Mouse (Mus musculus): ENCODE data around the gene Gm9048. TPM values are rescaled to one million over a fixed set of nuclear protein-coding genes. Genes with fewer than 3 reads are reported as not detected.
A peak's percentile ranks its signal among the peaks of the same experiment; 100 is the strongest.
"Not testable (repeated sequence)": the region's sequence is repeated elsewhere in the genome, so short reads cannot be mapped to it uniquely, and the experiment has no call there.

Gm9048 gene
- total RNA-seq (2014; rRNA removed; ENCODE audit: low replicate concordance) (not detected in 2 replicates), polyA plus RNA-seq (2015; fragmentation: Nextera tagmentation; extraction: Ambion mirVana) (not detected in 2 replicates)

DNA sequence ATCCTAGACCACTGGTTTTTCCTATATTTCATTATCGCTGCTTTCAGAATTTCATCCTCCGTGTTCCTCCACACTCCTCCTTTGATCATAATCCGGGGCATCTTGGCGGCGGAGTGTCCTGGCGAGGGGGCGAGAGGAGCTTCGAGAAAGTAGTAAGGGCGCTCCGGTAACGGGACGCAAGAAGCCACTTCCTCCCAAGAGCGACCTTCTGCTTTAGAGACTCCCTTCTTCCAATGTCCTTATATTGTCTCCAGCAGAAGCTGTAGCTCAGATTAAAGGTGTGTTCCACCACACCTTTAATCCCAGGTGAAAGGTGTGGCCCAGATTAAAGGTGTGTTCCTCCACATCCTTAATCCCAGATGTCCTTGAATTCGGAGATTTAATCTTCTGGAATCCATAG, at the start of gene Gm9048:
Gene Gm9048 (minus strand): TSS at position 101 of the 400 bp plus-strand sequence.
- not testable (repeated sequence) for H3K4me2 ChIP-seq (ENCODE audit: low read depth, low read length); H3K27me3 ChIP-seq (ENCODE audit: control insufficient read depth, insufficient read depth, low read length); DNase-seq (ENCODE audit: low spot score); H3K4me1 ChIP-seq (ENCODE audit: control insufficient read depth, insufficient read depth); H3K9ac ChIP-seq (replicated peaks; ENCODE audit: low read depth, low read length); H3K4me3 ChIP-seq (ENCODE audit: low read depth, low read length); H3K9me3 ChIP-seq (replicated peaks; ENCODE audit: control insufficient read depth, low read length); ATAC-seq (ENCODE audit: insufficient read depth, low read depth); H3K27ac ChIP-seq (ENCODE audit: low read depth); H3K36me3 ChIP-seq (replicated peaks; ENCODE audit: control insufficient read depth, insufficient read depth, low read length)
- WGBS: 86% methylated on average over 1 of the region's 14 CpGs

DNA sequence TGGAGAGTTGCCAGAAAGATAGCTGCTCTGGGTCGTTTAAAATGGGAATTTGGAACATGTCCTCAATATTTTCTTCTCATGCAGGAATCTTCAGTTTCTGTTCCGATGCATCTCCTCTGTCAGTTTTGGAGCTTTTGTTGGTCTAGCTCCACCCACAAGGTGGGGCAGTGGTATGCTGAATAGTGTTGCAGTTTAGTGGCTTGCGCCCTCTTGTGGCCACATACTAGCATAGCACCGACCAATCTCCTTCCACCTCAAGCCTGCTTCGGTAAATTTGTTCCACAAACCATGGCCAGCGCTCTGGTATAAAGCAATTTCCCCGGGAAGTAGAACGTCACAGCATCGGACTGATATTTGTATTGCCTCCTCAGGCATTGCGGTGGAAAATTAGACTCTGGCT, 22.0 kb upstream of the Gm9048 start:
- H3K9me3 ChIP-seq (replicated peaks; ENCODE audit: control insufficient read depth, low read length): no peaks in the 10 kb centered on the region
- peak; percentile 73 for ATAC-seq (ENCODE audit: insufficient read depth, low read depth)
- no peak overlapping the region for H3K27ac ChIP-seq (ENCODE audit: low read depth)
- DNase-seq (ENCODE audit: low spot score): peak; percentile 81
- WGBS: 5% methylated on average over 10 of the region's 10 CpGs
- H3K4me1 ChIP-seq (ENCODE audit: control insufficient read depth, insufficient read depth): no peaks in the 10 kb centered on the region
- H3K9ac ChIP-seq (replicated peaks; ENCODE audit: low read depth, low read length): no peak overlapping the region
- TF ChIP-seq EP300 (IDR thresholded peaks at IDR 0.05; ENCODE audit: low read depth) (no peak), CTCF (IDR thresholded peaks at IDR 0.05; ENCODE audit: low read depth) (peak; percentile 99)
- no peak overlapping the region for H3K4me3 ChIP-seq (ENCODE audit: low read depth, low read length)
- H3K4me2 ChIP-seq (ENCODE audit: low read depth, low read length): peak overlapping the region; percentile 24; the same call in 1 of the 2 replicates
- no peaks in the 10 kb centered on the region for H3K36me3 ChIP-seq (replicated peaks; ENCODE audit: control insufficient read depth, insufficient read depth, low read length)
- H3K27me3 ChIP-seq (ENCODE audit: control insufficient read depth, insufficient read depth, low read length): no peaks in the 10 kb centered on the region

DNA sequence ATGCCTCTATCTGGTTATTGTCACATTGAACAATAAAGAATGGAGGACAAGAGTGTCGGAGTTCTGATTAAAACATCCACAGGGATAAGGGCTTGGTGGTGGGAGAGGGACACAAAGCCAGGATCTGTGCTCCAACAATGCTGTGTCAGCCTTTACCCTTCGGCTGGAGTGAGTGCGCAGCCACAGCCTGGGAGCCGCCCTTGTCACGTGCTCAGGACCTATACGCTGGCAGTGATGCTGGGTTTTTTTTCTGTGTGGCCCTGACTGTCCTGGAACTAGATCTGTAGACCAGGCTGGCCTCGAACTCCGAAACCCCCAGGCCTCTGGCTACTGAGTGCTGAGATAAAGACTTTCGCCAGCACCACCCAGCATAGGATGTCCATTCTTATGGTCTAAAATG, 21.0 kb upstream of the Gm9048 start:
- ATAC-seq (ENCODE audit: insufficient read depth, low read depth): no peak
- Histone ChIP-seq H3K9me3 (replicated peaks; ENCODE audit: control insufficient read depth, low read length) (no peaks in the 10 kb centered on the region), H3K9ac (replicated peaks; ENCODE audit: low read depth, low read length) (no peak overlapping the region), H3K4me3 (ENCODE audit: low read depth, low read length) (no peak overlapping the region), H3K27ac (ENCODE audit: low read depth) (no peak overlapping the region), H3K27me3 (ENCODE audit: control insufficient read depth, insufficient read depth, low read length) (no peaks in the 10 kb centered on the region), H3K36me3 (replicated peaks; ENCODE audit: control insufficient read depth, insufficient read depth, low read length) (no peaks in the 10 kb centered on the region), H3K4me1 (ENCODE audit: control insufficient read depth, insufficient read depth) (no peaks in the 10 kb centered on the region), H3K4me2 (ENCODE audit: low read depth, low read length) (no peak overlapping the region)
- DNase-seq (ENCODE audit: low spot score): no peak
- no peak for TF ChIP-seq CTCF (IDR thresholded peaks at IDR 0.05; ENCODE audit: low read depth)
- TF ChIP-seq EP300 (IDR thresholded peaks at IDR 0.05; ENCODE audit: low read depth): no peak
- WGBS: 87% methylated on average over 9 of the region's 9 CpGs

DNA sequence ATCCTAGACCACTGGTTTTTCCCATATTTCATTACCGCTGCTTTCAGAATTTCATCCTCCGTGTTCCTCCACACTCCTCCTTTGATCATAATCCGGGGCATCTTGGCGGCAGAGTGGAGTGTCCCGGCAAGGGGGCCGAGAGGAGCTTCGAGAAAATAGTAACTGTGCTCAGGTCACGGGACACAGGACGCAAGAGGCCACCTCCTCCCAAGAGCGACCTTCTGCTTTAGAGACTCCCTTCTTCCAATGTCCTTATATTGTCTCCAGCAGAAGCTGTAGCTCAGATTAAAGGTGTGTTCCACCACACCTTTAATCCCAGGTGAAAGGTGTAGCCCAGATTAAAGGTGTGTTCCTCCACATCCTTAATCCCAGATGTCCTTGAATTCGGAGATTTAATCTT, 5.5 kb upstream of the Gm9048 start, which contains the start of gene Gm9049:
Gene Gm9049 (minus strand): TSS at position 101 of the 400 bp plus-strand sequence.
- ATAC-seq (ENCODE audit: insufficient read depth, low read depth); H3K4me2 ChIP-seq (ENCODE audit: low read depth, low read length); H3K27me3 ChIP-seq (ENCODE audit: control insufficient read depth, insufficient read depth, low read length); H3K9ac ChIP-seq (replicated peaks; ENCODE audit: low read depth, low read length); DNase-seq (ENCODE audit: low spot score); H3K9me3 ChIP-seq (replicated peaks; ENCODE audit: control insufficient read depth, low read length); H3K36me3 ChIP-seq (replicated peaks; ENCODE audit: control insufficient read depth, insufficient read depth, low read length); H3K4me1 ChIP-seq (ENCODE audit: control insufficient read depth, insufficient read depth); H3K27ac ChIP-seq (ENCODE audit: low read depth); H3K4me3 ChIP-seq (ENCODE audit: low read depth, low read length): not testable (repeated sequence)
- 100% methylated on average over 1 of the region's 11 CpGs for WGBS

DNA sequence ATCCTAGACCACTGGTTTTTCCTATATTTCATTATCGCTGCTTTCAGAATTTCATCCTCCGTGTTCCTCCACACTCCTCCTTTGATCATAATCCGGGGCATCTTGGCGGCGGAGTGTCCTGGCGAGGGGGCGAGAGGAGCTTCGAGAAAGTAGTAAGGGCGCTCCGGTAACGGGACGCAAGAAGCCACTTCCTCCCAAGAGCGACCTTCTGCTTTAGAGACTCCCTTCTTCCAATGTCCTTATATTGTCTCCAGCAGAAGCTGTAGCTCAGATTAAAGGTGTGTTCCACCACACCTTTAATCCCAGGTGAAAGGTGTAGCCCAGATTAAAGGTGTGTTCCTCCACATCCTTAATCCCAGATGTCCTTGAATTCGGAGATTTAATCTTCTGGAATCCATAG, 5.3 kb downstream of the Gm9048 start, which contains the start of gene Gm9046:
Gene Gm9046 (minus strand): TSS at position 101 of the 400 bp plus-strand sequence.
- H3K4me3 ChIP-seq (ENCODE audit: low read depth, low read length); H3K27me3 ChIP-seq (ENCODE audit: control insufficient read depth, insufficient read depth, low read length); H3K27ac ChIP-seq (ENCODE audit: low read depth); H3K4me2 ChIP-seq (ENCODE audit: low read depth, low read length); H3K4me1 ChIP-seq (ENCODE audit: control insufficient read depth, insufficient read depth); H3K9me3 ChIP-seq (replicated peaks; ENCODE audit: control insufficient read depth, low read length); H3K9ac ChIP-seq (replicated peaks; ENCODE audit: low read depth, low read length); DNase-seq (ENCODE audit: low spot score); H3K36me3 ChIP-seq (replicated peaks; ENCODE audit: control insufficient read depth, insufficient read depth, low read length); ATAC-seq (ENCODE audit: insufficient read depth, low read depth): not testable (repeated sequence)
- WGBS: no CpG with 5 or more reads among the region's 14 CpGs

DNA sequence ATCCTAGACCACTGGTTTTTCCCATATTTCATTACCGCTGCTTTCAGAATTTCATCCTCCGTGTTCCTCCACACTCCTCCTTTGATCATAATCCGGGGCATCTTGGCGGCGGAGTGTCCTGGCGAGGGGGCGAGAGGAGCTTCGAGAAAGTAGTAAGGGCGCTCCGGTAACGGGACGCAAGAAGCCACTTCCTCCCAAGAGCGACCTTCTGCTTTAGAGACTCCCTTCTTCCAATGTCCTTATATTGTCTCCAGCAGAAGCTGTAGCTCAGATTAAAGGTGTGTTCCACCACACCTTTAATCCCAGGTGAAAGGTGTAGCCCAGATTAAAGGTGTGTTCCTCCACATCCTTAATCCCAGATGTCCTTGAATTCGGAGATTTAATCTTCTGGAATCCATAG, 10.7 kb downstream of the Gm9048 start, which contains the start of gene Gm9045:
Gene Gm9045 (minus strand): TSS at position 101 of the 400 bp plus-strand sequence.
- not testable (repeated sequence) for H3K9me3 ChIP-seq (replicated peaks; ENCODE audit: control insufficient read depth, low read length); H3K4me2 ChIP-seq (ENCODE audit: low read depth, low read length); H3K27me3 ChIP-seq (ENCODE audit: control insufficient read depth, insufficient read depth, low read length); H3K4me3 ChIP-seq (ENCODE audit: low read depth, low read length); H3K4me1 ChIP-seq (ENCODE audit: control insufficient read depth, insufficient read depth); H3K36me3 ChIP-seq (replicated peaks; ENCODE audit: control insufficient read depth, insufficient read depth, low read length); ATAC-seq (ENCODE audit: insufficient read depth, low read depth); H3K27ac ChIP-seq (ENCODE audit: low read depth); H3K9ac ChIP-seq (replicated peaks; ENCODE audit: low read depth, low read length); DNase-seq (ENCODE audit: low spot score)
- no CpG with 5 or more reads among the region's 14 CpGs for WGBS

DNA sequence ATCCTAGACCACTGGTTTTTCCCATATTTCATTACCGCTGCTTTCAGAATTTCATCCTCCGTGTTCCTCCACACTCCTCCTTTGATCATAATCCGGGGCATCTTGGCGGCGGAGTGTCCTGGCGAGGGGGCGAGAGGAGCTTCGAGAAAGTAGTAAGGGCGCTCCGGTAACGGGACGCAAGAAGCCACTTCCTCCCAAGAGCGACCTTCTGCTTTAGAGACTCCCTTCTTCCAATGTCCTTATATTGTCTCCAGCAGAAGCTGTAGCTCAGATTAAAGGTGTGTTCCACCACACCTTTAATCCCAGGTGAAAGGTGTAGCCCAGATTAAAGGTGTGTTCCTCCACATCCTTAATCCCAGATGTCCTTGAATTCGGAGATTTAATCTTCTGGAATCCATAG, 16.2 kb downstream of the Gm9048 start, which contains the start of gene Gm9044:
Gene Gm9044 (minus strand): TSS at position 101 of the 400 bp plus-strand sequence.
- not testable (repeated sequence) for H3K9me3 ChIP-seq (replicated peaks; ENCODE audit: control insufficient read depth, low read length); ATAC-seq (ENCODE audit: insufficient read depth, low read depth); H3K36me3 ChIP-seq (replicated peaks; ENCODE audit: control insufficient read depth, insufficient read depth, low read length); H3K9ac ChIP-seq (replicated peaks; ENCODE audit: low read depth, low read length); H3K27ac ChIP-seq (ENCODE audit: low read depth); H3K4me1 ChIP-seq (ENCODE audit: control insufficient read depth, insufficient read depth); H3K4me2 ChIP-seq (ENCODE audit: low read depth, low read length); H3K4me3 ChIP-seq (ENCODE audit: low read depth, low read length); DNase-seq (ENCODE audit: low spot score); H3K27me3 ChIP-seq (ENCODE audit: control insufficient read depth, insufficient read depth, low read length)
- no CpG with 5 or more reads among the region's 14 CpGs for WGBS

DNA sequence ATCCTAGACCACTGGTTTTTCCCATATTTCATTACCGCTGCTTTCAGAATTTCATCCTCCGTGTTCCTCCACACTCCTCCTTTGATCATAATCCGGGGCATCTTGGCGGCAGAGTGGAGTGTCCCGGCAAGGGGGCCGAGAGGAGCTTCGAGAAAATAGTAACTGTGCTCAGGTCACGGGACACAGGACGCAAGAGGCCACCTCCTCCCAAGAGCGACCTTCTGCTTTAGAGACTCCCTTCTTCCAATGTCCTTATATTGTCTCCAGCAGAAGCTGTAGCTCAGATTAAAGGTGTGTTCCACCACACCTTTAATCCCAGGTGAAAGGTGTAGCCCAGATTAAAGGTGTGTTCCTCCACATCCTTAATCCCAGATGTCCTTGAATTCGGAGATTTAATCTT, 21.6 kb downstream of the Gm9048 start, which contains the start of gene Gm9040:
Gene Gm9040 (minus strand): TSS at position 101 of the 400 bp plus-strand sequence.
- no CpG with 5 or more reads among the region's 11 CpGs for WGBS
- not testable (repeated sequence) for H3K9me3 ChIP-seq (replicated peaks; ENCODE audit: control insufficient read depth, low read length); H3K27me3 ChIP-seq (ENCODE audit: control insufficient read depth, insufficient read depth, low read length); H3K9ac ChIP-seq (replicated peaks; ENCODE audit: low read depth, low read length); H3K4me2 ChIP-seq (ENCODE audit: low read depth, low read length); H3K36me3 ChIP-seq (replicated peaks; ENCODE audit: control insufficient read depth, insufficient read depth, low read length); DNase-seq (ENCODE audit: low spot score); ATAC-seq (ENCODE audit: insufficient read depth, low read depth); H3K4me3 ChIP-seq (ENCODE audit: low read depth, low read length); H3K4me1 ChIP-seq (ENCODE audit: control insufficient read depth, insufficient read depth); H3K27ac ChIP-seq (ENCODE audit: low read depth)
